Mouse (Mus musculus): ENCODE data around the gene Kat2a.

GRCm38 (mm10) chr11:100714948-100715347 is 2.7 kb upstream of the Kat2a start:
- no peak for TF ChIP-seq E2F4 (IDR thresholded peaks at IDR 0.05; ENCODE audit: insufficient read depth)
- no peak for TF ChIP-seq USF1 (IDR thresholded peaks at IDR 0.05; ENCODE audit: low read depth)
- no peak for TF ChIP-seq TCF12 (IDR thresholded peaks at IDR 0.05; ENCODE audit: insufficient read depth, poor library complexity, severe bottlenecking)
- no peak for TF ChIP-seq POLR2AphosphoS2 (IDR thresholded peaks at IDR 0.05; ENCODE audit: insufficient read length, low read depth)
- TF ChIP-seq POLR2A (IDR thresholded peaks at IDR 0.05; ENCODE audit: insufficient read length, low read depth): no peak
- TF ChIP-seq MAX (IDR thresholded peaks at IDR 0.05; ENCODE audit: low read depth): no peak
- no peak for TF ChIP-seq TCF3 (IDR thresholded peaks at IDR 0.05; ENCODE audit: insufficient read length, low read depth)
- no peak for TF ChIP-seq REST (IDR thresholded peaks at IDR 0.05; ENCODE audit: insufficient read depth, insufficient read length)
- TF ChIP-seq SRF (IDR thresholded peaks at IDR 0.05; ENCODE audit: control insufficient read depth, insufficient read length, low read depth): no peak
- no peak for TF ChIP-seq CEBPB (IDR thresholded peaks at IDR 0.05; ENCODE audit: insufficient read depth, poor library complexity, severe bottlenecking)
- no peak for TF ChIP-seq MYOD1 (IDR thresholded peaks at IDR 0.05; ENCODE audit: control insufficient read depth in 1 of 3, insufficient read length in 2 of 3, low read depth in 2 of 3)

All from myocyte (in vitro differentiated cells).